In genomic region chr3:28038106-28038505, GRCm38 (mm10) we compare ENCODE assay signal across 17 mouse cellular contexts.
DNase-seq lines count a peak whose midpoint lies in the region; ATAC-seq and TF ChIP-seq lines count a peak whose summit lies in the region.
"Had no signal": no experiment of that assay in that cellular context is flagged by ENCODE, and none has a peak within 500 bp of the region (broad histone marks: within the 10 kb centered on the region; RNA-seq: fewer than 3 reads in every experiment).

No protein-coding gene starts in this region.

- ATAC-seq in kidney, embryonic 16.5 days (ENCODE audit: low FRiP score, low TSS enrichment) = peak; percentile 80
- no peak for ATAC-seq in liver, embryonic 12.5 days
- ATAC-seq: forebrain, postnatal 0 days had no signal

- peaks cover 10% of the 10 kb centered on the region for H3K36me3 ChIP-seq in kidney, embryonic 16.5 days (ENCODE audit: insufficient read depth, low read length)
- no peaks in the 10 kb centered on the region for H3K36me3 ChIP-seq in E14TG2a.4 (ENCODE audit: insufficient read depth, low read length)
- peaks cover 13% of the 10 kb centered on the region for H3K36me3 ChIP-seq in liver, embryonic 12.5 days
- H3K36me3 ChIP-seq: embryonic facial prominence, embryonic 12.5 days; G1E had no signal

- peaks cover 5% of the 10 kb centered on the region for H3K4me1 ChIP-seq in kidney, embryonic 16.5 days (ENCODE audit: insufficient read depth, low read length)
- H3K4me1 ChIP-seq in E14TG2a.4 (replicated peaks; ENCODE audit: low read depth, low read length) = peaks cover 92% of the 10 kb centered on the region
- no peaks in the 10 kb centered on the region for H3K4me1 ChIP-seq in liver, embryonic 12.5 days
- H3K4me1 ChIP-seq: embryonic facial prominence, embryonic 12.5 days; heart, embryonic 15.5 days; megakaryocyte, embryonic 14.5 days had no signal

- no peak overlapping the region for H3K9ac ChIP-seq in kidney, embryonic 16.5 days (replicated peaks; ENCODE audit: low read length)
- no peak overlapping the region; the same call in 1 of the 2 replicates for H3K9ac ChIP-seq in liver, embryonic 12.5 days
- H3K9ac ChIP-seq: embryonic facial prominence, embryonic 12.5 days; forebrain, postnatal 0 days; heart, embryonic 15.5 days had no signal

- no peak for DNase-seq in kidney, adult 9 months
- DNase-seq in R1 (ENCODE audit: low read depth, low spot score) = peak; percentile 90
- DNase-seq in lung, postnatal 10 days = peak; percentile 20
- no peak for DNase-seq in heart, adult 9 months (ENCODE audit: low spot score in 2 of 2)
- DNase-seq: adrenal gland, postnatal 25 days; B cell, adult 2 months; cerebellum, adult 8-10 months; forebrain, postnatal 0 days; gastrocnemius, adult 2 months; thymus, postnatal 4 days had no signal

- H3K9me3 ChIP-seq in kidney, embryonic 16.5 days (ENCODE audit: low read length) = peaks cover 5% of the 10 kb centered on the region; the same call in 1 of the 2 replicates
- H3K9me3 ChIP-seq in E14TG2a.4 (ENCODE audit: low read length) = no peaks in the 10 kb centered on the region
- H3K9me3 ChIP-seq in liver, embryonic 12.5 days (replicated peaks) = no peaks in the 10 kb centered on the region
- H3K9me3 ChIP-seq: G1E; heart, embryonic 15.5 days; megakaryocyte, embryonic 14.5 days had no signal

- H3K27me3 ChIP-seq in kidney, embryonic 16.5 days (ENCODE audit: insufficient read depth, low read length) = no peaks in the 10 kb centered on the region
- peaks cover 17% of the 10 kb centered on the region; the same call in 1 of the 2 replicates for H3K27me3 ChIP-seq in E14TG2a.4 (ENCODE audit: insufficient read depth, low read length)
- H3K27me3 ChIP-seq in liver, embryonic 12.5 days (replicated peaks) = no peaks in the 10 kb centered on the region
- H3K27me3 ChIP-seq: embryonic facial prominence, embryonic 12.5 days; heart, embryonic 15.5 days; megakaryocyte, embryonic 14.5 days had no signal

- no peak overlapping the region for H3K4me2 ChIP-seq in kidney, embryonic 16.5 days (replicated peaks; ENCODE audit: low read depth, low read length)
- H3K4me2 ChIP-seq in liver, embryonic 12.5 days = no peak overlapping the region
- H3K4me2 ChIP-seq: embryonic facial prominence, embryonic 12.5 days; heart, embryonic 15.5 days had no signal

- H3K4me3 ChIP-seq in kidney, embryonic 16.5 days (ENCODE audit: low read length) = no peak overlapping the region
- peak overlapping the region; percentile 20; the same call in 1 of the 2 replicates for H3K4me3 ChIP-seq in E14TG2a.4 (replicated peaks; ENCODE audit: low read length)
- H3K4me3 ChIP-seq in liver, embryonic 12.5 days = no peak overlapping the region
- H3K4me3 ChIP-seq: embryonic facial prominence, embryonic 12.5 days; gastrocnemius, adult 2 months; heart, embryonic 15.5 days; megakaryocyte, embryonic 14.5 days had no signal

- TF ChIP-seq CTCF in E14TG2a.4 (conservative IDR thresholded peaks at IDR 0.05; ENCODE audit: low read length) = no peak

- no peak overlapping the region; the same call in 1 of the 2 replicates for H3K27ac ChIP-seq in kidney, embryonic 16.5 days (ENCODE audit: low read length)
- H3K27ac ChIP-seq in liver, embryonic 12.5 days = no peak overlapping the region
- H3K27ac ChIP-seq: embryonic facial prominence, embryonic 12.5 days; gastrocnemius, adult 2 months; heart, embryonic 15.5 days had no signal

- WGBS in kidney, embryonic 16.5 days = 44% methylated on average over 2 of the region's 2 CpGs
- WGBS in liver, embryonic 12.5 days (ENCODE audit: insufficient replicate concordance) = 52% methylated on average over 2 of the region's 2 CpGs

Comparison
In these comparisons a context has a peak if more than half of its experiments do, and no peak if none do; other contexts are left out.
1. DNase-seq: peak in R1 (single experiment) and lung, postnatal 10 days (single experiment); none in kidney, adult 9 months (single experiment) and heart, adult 9 months (0 of 2).